Mouse (Mus musculus) neural tube, embryonic 10.5 days (tissue): ENCODE measurements around the gene Gm3448.
"Not testable (repeated sequence)": the region's sequence is repeated elsewhere in the genome, so short reads cannot be mapped to it uniquely, and the experiment has no call there.

ENCODE experiments used
- DNase-seq: peaks from one replicate; pipeline ENCODE4 v3.0.0-alpha.2; 2017; ENCODE audit warnings: low spot score; ENCODE audit errors: extremely low spot score

The Gm3448 gene

GRCm38 (mm10) chr17:15041175-15041729 is at the start of gene Gm3448, which contains the start of the genes Ermard and Tcte3:
Gene Gm3448 (minus strand): TSS chr17:15041537.
Gene Ermard (plus strand): TSS chr17:15041208.
Gene Tcte3 (minus strand): TSS chr17:15041488.
- DNase-seq: not testable (repeated sequence)

DNA sequence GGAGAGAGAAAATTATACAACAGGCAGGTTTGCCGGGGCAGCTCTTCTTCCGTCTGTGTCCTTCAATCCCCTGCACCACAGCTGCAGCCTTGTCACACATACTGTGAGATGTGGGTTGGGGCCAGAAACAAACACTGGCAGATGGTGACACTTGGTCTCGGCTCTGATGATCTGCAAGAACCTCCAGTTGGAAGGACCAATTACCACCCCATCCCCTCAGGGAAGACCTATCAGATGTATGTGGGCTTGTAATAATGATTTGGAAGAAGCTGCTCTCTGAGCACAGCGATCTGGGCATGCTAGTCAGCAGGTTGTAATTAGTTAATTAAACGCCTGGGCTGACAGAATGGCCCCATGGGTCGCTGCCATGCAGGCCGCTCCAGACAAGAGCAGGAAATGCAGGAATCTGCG is 47.3 kb upstream of the Gm3448 start:
- no peak for DNase-seq

DNA sequence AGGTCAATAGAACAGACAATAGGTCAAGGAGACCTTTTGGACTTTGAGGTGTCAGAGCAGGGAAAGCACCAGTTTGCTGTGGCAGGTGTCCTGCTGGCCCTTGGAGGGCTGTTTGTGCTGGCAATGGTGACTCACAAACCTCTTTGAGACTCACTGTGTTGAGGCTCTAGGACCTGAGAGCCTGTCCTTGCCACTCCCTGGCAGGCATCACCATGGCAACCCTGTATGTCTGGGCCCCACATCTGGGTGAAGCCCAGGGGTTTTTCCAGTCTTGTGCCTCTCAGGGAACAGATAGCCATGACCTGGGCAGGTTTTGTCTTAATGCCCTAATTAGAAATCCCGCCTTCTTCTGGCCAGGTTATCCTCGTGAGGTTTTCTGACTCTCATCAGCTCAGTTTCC is 46.8 kb upstream of the Gm3448 start:
- no peak for DNase-seq

DNA sequence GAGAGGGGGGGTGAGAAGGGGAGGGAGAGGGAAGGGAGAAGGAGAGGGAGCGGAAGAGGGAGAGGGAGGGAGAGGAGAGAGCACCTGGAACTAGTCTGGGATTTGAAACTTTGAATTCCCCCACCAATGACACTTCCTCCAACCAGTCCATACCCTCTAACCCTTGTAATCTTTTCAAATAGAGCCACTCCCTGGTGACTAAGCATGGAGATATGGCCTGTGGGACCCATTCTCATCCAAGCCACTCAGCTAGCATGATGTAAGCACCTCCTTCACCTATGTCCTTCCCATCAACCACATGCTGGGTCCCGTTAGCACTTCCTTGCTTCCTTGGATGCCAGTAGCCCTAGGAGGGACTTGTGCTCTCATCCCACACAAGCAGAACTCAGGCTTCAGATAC is 43.7 kb upstream of the Gm3448 start:
- DNase-seq: no peak

- DNase-seq: no peak
Measured at GRCm38 (mm10) chr17:15084226-15084848, 43.0 kb upstream of the Gm3448 start.

DNA sequence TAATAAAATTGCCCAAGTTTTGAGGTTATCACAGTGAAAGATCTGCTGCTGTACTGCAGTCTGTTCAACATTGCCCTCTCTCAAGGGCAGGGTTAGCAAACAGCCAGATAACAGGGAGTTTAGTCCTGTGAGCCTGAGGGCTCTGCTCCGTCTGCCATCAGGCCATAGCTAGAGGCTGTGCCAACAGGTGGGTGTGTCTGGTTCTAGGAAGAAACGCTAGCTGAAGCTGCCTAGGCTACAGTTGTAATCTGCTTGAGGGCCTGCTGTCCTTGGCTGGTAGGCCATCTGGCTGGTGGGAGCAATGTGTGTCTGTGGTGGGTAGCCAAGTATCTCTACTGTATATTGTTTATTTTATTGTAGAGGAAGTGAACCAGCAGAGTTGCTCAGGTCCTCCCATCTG is 36.2 kb upstream of the Gm3448 start:
- DNase-seq: no peak

DNA sequence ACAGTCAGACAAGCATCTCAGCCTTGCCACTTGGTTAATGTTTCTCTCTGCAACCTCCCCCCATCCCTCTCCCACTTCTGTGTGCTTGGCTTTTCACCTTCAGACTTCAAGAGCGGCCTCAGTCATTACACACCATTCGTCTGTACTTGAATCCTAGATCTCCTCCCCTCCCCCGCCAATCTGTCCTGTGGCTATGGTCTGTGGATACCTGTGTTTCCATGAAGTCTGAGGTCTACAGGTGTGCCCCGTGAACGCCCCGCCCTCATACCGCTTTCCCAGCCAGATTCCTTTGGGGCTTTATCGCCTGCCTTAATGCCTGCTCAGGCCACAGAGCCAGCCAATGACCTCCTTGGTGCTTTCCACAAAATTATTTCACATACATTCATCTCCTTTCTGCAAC is 33.7 kb upstream of the Gm3448 start:
- no peak for DNase-seq

- no peak for DNase-seq
Measured at GRCm38 (mm10) chr17:15072211-15072610, 30.9 kb upstream of the Gm3448 start.

- DNase-seq: no peak
Measured at GRCm38 (mm10) chr17:15069124-15069523, 27.8 kb upstream of the Gm3448 start.

- DNase-seq: no peak
Measured at GRCm38 (mm10) chr17:15068040-15068792, 26.9 kb upstream of the Gm3448 start.

DNA sequence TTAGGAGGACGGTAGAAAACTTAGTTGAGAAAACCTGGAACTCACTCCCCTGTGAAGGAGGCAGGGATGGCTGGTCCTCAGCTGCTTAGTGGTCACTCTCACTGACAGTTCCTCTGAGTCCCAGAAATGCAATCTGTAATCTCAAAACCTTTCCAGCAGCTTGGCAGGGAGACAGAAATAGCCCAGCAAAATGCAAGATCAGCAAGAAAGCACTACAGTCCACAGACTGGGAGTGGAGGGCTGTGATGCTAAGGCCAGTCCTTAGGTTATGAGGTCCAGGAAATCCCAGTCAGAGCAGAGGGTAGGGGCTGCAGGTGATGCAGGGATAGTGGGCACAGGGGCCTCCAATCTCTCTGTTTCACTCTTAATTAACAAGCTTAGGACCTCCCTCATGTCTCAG is 25.6 kb upstream of the Gm3448 start:
- no peak for DNase-seq

GRCm38 (mm10) chr17:15066066-15066465 is 24.7 kb upstream of the Gm3448 start:
- DNase-seq: no peak

DNA sequence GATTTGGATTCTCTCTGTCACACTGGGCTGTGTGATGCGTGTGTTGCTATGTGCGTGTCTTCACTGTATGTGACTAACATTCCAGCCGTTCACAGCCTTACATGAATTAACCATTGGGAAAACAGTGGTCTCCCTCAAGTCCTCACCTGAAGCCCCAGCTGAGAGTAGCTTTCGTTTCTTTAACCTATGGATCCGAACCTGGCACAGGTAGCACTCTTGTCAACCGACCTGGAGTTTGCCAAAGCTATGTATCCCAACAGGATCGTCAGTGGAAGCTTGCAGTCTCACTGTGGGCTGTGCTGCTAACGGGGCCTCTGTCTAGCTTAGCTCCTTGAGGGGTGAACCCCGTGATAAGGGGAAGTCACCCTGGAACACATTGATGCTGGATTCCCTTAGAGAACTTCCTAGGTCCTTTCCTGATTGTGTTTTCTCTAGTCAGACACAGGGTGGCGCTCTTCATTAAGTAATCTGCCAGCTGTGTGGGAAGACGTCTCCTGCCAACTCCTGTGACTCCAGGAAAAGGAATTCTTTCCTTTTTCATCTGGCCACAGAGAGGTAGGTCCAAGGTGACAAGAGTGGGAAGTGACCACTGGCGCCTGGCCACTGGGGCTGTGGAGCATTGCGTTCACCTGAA is 24.2 kb upstream of the Gm3448 start:
- DNase-seq: peak; percentile 75

- DNase-seq: no peak
Measured at GRCm38 (mm10) chr17:15060356-15060755, 19.0 kb upstream of the Gm3448 start.

DNA sequence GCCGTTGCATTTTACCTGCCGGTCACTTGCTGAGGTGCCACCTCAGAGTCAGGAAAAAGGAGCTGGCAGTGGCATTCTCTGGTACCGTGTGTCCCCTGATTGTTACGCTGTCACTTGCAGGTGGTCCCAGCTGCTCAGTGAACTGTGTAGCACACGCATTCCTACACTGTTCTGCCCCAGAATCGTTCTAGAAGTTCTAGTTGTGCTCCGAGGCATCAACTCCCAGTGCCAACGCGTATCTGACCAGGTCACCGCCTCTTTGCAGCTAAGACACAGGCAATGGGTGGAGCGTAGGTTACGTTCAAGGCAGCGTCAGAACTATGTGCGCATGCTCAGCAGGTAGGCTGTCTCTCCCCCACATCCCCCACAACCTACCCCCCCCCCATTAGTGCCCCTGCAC is 18.3 kb upstream of the Gm3448 start:
- no peak for DNase-seq

- DNase-seq: no peak
Measured at GRCm38 (mm10) chr17:15058161-15058591, 16.8 kb upstream of the Gm3448 start.

DNA sequence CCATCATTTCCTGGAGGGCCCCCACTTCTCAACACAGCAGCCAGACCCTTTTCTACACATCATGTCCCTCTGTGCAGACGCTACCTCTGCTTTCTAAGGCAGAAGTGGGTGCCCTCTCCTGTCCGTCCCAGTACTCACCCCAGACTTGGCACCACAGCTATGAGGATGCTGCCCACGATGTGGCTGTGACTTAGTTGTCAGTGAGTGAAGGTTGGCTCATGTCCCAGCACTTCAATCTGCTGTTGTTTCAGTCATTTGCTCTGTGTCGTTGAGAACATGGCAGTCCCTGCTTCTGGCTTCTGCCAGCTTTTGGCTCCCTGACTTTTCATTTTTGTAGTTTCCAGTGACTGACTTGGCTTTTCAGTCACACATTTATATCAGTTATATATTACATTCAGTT is 14.6 kb upstream of the Gm3448 start:
- DNase-seq: no peak

DNA sequence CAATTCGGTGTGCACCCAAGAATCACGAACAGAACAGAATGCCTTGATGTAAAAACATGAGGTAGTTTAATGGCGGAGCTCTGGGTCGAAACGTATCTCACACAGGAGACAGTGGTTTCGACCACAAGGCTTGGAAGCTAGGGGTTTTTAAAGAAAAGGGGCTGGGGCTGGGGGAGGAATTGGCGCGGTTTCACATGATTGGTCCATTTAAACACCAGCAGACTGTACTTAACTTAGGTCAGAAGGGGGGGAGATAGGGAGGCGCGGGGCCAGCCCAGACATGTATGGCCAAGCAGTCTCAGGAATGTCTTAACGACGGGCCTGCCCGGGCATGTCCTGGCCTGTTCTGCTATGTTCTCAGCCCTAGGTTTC is 12.5 kb upstream of the Gm3448 start:
- DNase-seq: not testable (repeated sequence)

DNA sequence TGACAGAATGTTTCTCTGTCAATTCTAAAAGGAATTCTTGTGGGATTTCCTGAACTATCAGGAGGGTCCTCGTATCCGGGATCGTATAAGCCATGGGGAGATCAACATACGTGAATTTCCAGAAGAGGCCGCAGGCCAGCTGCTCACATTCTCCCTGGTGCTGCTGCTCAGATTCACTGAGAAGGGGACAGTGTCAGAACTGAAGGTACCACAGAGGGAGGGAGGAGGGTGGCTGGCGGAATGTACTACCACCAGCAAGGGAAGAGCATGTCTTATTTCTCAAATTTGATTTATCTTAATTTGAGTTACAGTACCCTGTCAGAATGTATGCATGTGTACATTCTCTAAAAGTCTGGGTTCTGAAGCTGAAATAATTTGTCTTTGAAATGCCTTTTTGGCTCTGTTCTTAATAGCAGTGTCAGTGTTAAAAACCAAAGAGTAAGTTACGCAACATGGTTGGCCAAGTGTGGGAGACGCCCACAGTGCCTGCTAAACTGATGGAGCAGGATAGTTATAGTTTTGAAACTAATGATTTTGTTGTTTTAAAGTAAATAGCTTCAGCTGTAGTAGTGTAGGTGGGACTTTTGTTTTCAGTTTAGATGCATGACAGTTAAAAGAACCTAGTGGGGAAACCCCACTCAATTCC is 12.0 kb upstream of the Gm3448 start:
- not testable (repeated sequence) for DNase-seq

DNA sequence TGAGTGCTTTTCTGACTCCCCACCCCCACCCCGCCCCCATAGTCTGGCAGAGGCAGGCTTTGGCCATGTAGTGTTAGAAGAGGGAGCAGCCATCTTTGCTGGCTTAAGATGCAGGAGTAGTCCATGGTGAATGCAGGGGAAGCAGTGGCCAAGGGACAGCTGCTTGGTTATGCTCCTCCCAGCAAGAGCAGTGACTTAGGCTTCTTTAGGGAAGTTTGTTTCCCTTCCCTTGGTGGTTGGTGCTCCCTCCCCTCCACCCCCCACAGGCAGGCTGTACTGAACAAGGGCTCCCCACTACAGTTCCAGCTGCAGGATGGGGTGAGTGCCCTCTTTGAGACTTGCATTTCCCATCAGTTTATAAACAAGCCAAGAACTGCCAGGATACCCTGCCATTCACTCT is 11.4 kb upstream of the Gm3448 start:
- not testable (repeated sequence) for DNase-seq

GRCm38 (mm10) chr17:15050338-15050737 is 9.0 kb upstream of the Gm3448 start:
- DNase-seq: not testable (repeated sequence)

DNA sequence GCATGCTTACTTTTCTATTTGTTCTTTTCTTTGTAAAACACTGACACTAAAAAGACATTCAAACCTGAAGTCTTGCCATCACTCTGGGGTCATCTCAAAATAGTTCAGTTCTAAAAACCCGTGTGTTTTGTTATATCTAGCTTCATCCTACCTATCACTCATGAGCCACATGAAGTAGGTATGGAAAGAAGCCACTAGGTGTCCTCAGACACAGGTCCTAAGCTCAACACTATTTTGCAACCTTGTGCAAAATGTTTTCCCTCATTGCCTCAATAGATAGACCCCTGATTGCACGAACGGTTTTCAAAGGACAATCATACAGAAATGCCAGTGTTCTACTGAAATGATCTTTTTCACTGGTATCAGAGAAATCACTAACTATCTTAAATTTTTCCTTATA is 882 bp downstream of the Gm3448 start:
- not testable (repeated sequence) for DNase-seq
